Mouse (Mus musculus) cerebellum, postnatal 36 days (tissue): ENCODE results near the gene Tubb4a.
"Not testable (repeated sequence)": the region's sequence is repeated elsewhere in the genome, so short reads cannot be mapped to it uniquely, and the experiment has no call there.

Source experiments
- DNase-seq, 2 experiments: peaks; one replicate each; pipeline ENCODE4 v3.0.0; 2021 to 2022; ENCODE audit warnings: mixed read lengths in 2 of 2

Gene Tubb4a

GRCm38 (mm10) chr17:57051679-57052078, 35.9 kb downstream of the Tubb4a start:
- DNase-seq, result not testable (repeated sequence)

DNA sequence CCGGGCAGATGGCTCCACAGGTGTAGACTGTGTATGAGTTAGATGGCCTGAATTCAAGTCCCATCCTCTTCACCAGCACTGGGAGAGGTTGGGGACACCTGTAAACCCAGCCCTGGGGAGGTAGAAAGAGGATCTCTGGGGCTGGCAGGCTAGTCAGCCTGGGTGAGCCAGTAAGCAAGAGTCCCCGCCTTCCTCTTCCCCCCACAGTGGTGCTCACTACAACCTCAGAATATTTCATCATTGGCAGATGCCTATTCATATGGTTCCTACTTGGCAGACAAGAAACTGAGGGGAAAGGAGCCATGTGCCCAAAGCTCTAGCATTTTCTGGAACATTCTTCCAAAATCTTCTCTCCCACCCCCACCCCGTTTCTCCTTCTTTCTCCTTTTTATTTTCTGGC, 38.8 kb downstream of the Tubb4a start:
- DNase-seq, result no peak

DNA sequence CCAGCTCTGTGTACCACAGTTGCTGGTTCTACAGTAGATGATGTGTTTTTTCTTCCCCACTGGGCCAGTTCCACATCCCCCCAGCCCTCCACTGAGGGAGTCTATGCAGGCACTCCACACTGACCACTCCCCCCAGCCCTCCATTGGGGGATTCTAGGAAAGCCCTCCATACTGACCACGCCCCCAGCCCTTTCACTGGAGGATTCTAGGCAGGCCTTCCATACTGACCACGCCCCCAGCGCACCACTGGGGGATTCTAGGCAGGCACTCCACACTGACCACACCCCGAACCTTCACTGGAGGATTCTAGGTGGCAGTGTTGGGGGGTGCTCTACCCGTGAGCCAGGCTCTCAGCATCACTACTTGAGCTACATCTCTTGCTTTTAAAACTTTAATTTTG, 40.2 kb downstream of the Tubb4a start:
- DNase-seq, result no peak

GRCm38 (mm10) chr17:57041554-57041953, 46.0 kb downstream of the Tubb4a start, which contains the start of gene Slc25a41:
Slc25a41 (minus strand) TSS chr17:57041654.
- DNase-seq, result no peak

GRCm38 (mm10) chr17:57038978-57039377, 48.6 kb downstream of the Tubb4a start:
- no peak for DNase-seq

DNA sequence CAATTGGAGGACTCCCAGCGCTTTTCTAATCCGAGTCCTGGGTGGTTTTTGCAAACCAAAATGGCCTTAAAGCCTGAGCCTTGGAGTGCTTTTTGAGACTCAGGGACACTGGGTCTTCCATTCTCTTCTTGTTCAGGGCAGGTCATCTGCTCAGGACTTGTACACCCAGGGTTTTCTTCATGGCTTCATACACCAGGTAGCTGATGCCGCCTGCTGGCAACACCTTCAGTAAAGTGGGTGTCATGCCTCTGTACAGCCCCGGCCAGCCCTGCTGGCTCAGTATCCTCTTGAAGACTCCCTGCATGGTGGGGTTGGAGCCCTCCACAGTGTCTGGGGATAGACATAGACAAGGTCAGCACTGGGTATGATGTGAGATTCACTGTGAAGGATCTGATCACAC, 54.7 kb downstream of the Tubb4a start:
- no peak for DNase-seq

- peak; percentile 98 to 100 for DNase-seq
Observed at GRCm38 (mm10) chr17:57031661-57032420, 55.7 kb downstream of the Tubb4a start.

DNA sequence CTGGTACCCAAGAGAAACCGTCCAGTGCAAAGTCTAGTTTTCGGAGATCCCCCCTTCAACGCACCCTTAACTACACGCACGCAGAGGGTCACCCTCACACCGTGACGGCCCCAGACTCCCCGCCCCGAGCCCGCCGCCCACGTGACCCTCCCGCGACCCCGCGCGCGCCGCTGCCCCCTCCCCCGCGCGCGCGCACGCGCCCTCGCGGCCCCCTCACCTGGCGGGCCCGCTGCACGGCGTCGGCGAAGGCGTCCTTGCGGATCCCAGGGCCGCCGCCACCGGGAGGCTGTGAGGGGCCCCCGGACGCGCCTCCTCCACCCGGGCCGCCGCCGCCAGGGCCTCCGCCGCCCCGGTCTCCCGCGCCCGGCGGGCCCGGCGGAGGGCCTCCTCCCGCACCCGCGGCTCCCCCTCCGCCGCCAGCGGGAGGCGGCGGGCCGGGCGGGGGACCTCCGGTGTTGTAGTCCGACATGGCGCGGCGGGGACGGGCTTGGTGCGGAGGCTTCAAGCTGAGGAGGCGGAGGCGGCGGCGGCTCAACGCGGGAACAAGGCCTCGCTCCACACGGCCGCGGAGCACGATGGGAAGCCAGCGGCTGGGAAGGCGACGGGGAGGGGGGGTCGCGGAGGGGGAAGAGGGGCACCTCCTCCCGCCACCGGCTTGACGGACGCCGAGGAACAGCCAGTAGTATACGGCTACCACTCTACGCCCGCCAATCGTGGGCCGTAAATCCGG, 56.5 kb downstream of the Tubb4a start, which contains the start of gene Khsrp:
Khsrp (minus strand) TSS at position 592 of the 730 bp plus-strand sequence.
- DNase-seq, result peak; percentile 31 to 53
